Mouse (Mus musculus) testis, postnatal 10 days (tissue): ENCODE results near the gene Slc22a1.

Source experiments
- DNase-seq: peaks from one replicate; pipeline ENCODE4 v3.0.0; 2021; ENCODE audit warnings: low spot score

Slc22a1 gene

DNA sequence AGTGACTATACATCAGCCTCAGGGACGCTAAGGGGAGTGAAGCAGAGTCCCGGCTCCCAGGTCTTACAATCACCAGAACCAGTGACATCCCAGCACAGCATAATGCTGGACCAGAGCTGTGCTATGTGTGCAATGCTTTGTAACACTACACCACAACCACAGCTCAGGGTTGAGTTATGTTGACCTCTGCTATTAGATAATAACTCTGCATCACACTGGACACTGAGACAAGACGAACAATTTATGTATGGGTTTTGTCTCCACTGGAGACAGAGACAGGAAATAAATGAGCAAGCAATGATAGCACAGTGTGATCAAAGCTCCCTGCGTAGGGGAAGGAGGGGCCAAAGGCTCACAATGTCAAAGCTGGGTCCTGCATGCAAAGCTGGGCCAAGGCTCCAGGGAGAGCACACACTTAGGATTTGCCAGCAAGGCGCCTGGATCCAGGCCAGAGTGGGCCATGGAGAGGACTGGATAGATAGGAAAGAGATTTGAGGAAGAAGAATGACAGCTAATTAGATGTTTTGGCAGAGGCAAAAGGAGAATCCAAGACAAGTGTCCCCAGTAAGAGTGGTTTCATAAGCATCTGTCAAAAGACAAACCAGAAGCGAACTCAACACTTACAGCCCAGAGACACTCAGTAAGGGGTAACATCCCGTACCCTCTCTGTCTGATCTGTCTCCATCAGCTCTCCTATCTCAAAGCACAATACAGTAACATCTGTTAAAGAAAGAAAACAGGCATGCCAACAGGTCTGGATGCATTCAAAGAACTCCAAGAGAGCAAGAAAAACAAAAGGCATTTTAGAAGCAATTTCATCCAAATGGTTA, 43.6 kb downstream of the Slc22a1 start:
- DNase-seq = no peak

DNA sequence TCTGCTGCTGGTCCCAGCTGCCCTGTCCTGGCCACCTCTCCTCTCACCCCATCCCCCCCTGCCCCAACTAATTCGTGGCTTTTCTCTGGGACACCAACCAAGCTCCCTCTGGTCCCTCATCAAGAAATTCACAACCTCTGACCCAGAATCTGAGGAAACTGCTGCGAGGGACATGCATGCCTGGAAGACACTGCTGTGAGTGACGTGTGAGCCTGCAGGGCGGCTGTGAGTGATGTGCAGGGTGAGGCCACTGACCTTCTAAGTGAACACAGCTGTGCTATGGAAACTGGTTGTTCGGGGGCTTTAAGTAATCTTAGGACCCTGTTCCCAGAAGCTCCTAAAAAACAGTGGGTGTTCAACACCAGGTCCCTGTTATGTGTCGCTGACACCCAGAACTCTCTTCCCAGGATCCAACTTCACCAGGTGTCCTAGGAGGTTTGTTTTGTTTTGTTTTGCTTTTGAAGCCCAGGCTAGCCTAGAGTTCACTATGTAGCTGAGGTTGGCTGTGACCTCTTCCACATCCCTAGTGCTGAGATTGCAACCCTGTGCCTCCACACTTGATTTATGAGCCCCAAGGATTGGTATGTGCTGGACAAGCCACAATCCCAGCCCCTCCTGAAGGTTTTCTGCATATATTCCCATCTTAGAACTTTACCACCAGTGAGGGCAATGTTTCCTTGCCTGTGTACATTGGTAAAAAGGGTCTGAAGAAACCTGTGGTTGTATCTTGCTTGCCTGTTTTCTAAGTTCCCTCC, 44.5 kb downstream of the Slc22a1 start:
- no peak for DNase-seq

- DNase-seq = no peak
Observed at GRCm38 (mm10) chr17:12627983-12628382, 47.6 kb downstream of the Slc22a1 start.

- no peak for DNase-seq
Observed at GRCm38 (mm10) chr17:12619641-12620040, 56.0 kb downstream of the Slc22a1 start.

- no peak for DNase-seq
Observed at GRCm38 (mm10) chr17:12615429-12615828, 60.2 kb downstream of the Slc22a1 start.

GRCm38 (mm10) chr17:12614511-12615385, 60.9 kb downstream of the Slc22a1 start:
- DNase-seq = no peak

DNA sequence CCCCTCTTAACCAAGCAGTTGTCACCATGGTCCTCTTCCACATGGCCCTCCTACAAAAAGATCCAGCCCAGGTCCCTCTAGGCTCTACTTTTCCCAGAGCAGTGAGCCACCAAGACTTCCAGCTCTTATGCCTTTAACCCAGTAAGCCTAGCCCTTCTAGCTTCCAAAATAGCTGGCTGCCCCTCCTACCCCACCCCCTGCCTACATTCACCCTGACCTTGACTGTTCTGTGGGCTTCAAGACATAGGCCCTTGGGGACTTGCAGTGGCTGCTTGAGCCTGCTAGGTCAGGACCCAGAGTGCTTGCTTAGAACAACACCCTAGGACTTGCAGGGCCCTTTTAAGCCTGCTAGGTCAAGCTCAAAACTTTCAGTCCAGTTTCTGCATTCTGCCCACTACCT, 68.4 kb downstream of the Slc22a1 start:
- no peak for DNase-seq

- no peak for DNase-seq
Observed at GRCm38 (mm10) chr17:12606634-12607033, 69.0 kb downstream of the Slc22a1 start.
